Mouse (Mus musculus) hindbrain, embryonic 12.5 days (tissue): ENCODE data around the gene Eif2ak4. TPM values are rescaled to one million over a fixed set of nuclear protein-coding genes. Genes with fewer than 3 reads are reported as not detected.

ENCODE experiments used
- ATAC-seq: fragments of 200-750 bp; cut with Nextera tagmentation; 2 replicates; pipeline ENCODE4 v1.8.0; 2017; ENCODE audit warnings: moderate TSS enrichment; ENCODE audit not compliant: low FRiP score
- H3K27ac ChIP-seq: fragments of 300-500 bp; sonication (generic); 2 replicates; pipeline ENCODE4 v1.5.1; 2016; ENCODE audit warnings: mild to moderate bottlenecking
- H3K27me3 ChIP-seq: fragments of 300-500 bp; sonication (generic); 2 replicates; pipeline ENCODE4 v1.6.1; 2016; ENCODE audit warnings: mild to moderate bottlenecking
- H3K36me3 ChIP-seq: fragments of 300-500 bp; sonication (generic); 2 replicates; pipeline ENCODE4 v1.6.1; 2016; ENCODE audit warnings: mild to moderate bottlenecking
- H3K4me1 ChIP-seq: fragments of 300-500 bp; sonication (generic); 2 replicates; pipeline ENCODE4 v1.6.1; 2016
- H3K4me2 ChIP-seq: fragments of 300-500 bp; sonication (generic); replicated peaks from 2 replicates; pipeline ENCODE4 v1.6.1; 2016; ENCODE audit warnings: mild to moderate bottlenecking
- H3K4me3 ChIP-seq: fragments of 300-500 bp; sonication (generic); 2 replicates; pipeline ENCODE4 v1.5.1; 2016; ENCODE audit warnings: mild to moderate bottlenecking
- H3K9ac ChIP-seq: fragments of 300-500 bp; sonication (generic); 2 replicates; pipeline ENCODE4 v1.6.1; 2016; ENCODE audit warnings: mild to moderate bottlenecking, moderate library complexity
- H3K9me3 ChIP-seq: fragments of 300-500 bp; sonication (generic); replicated peaks from 2 replicates; pipeline ENCODE4 v1.6.1; 2016; ENCODE audit warnings: mild to moderate bottlenecking
- WGBS: fragments of 180-500 bp; shearing (Covaris S2); methylation state at CpG from one replicate; pipeline ENCODE4 v1.1.7; 2016; 5-methylcytosine and 5-hydroxymethylcytosine counted together
- polyA plus RNA-seq: library from polyadenylated mRNA; unstranded; fragments of >200 nt; fragmentation: Nextera tagmentation; extraction: Ambion mirVana; gene quantifications from 2 replicates; pipeline ENCODE4 v1.2.1, GENCODE M21; 2016

The Eif2ak4 gene
- polyA plus RNA-seq, 1 experiment from 2014 or later: 13.2 TPM

DNA sequence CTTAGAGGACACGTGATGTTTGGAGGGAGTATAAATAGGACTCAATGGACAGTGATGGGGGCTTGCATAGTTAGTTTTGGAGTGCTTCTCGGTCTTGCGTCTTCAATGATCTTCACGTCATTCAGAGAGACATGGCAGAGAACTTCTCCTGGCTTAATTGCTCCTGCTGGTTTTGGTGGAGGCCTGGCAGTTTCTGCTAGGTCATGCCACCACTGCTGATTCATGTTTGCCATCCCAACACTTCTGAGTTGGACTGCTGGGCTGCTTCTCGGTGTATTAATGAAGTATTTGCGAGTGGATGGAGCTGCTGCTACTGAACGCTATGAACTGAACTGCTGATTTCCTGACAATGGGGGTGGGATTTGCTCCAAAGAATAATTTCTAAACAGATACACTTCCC lies 92.5 kb downstream of the Eif2ak4 start:
- ATAC-seq: no peak
- no peak overlapping the region for H3K27ac ChIP-seq
- H3K27me3 ChIP-seq: no peaks in the 10 kb centered on the region
- WGBS: 90% methylated on average over 7 of the region's 7 CpGs
- no peak overlapping the region for H3K4me3 ChIP-seq
- H3K9me3 ChIP-seq: no peaks in the 10 kb centered on the region
- H3K36me3 ChIP-seq: peaks cover 12% of the 10 kb centered on the region
- H3K9ac ChIP-seq: no peak overlapping the region
- H3K4me2 ChIP-seq: no peak overlapping the region
- H3K4me1 ChIP-seq: peaks cover 13% of the 10 kb centered on the region

DNA sequence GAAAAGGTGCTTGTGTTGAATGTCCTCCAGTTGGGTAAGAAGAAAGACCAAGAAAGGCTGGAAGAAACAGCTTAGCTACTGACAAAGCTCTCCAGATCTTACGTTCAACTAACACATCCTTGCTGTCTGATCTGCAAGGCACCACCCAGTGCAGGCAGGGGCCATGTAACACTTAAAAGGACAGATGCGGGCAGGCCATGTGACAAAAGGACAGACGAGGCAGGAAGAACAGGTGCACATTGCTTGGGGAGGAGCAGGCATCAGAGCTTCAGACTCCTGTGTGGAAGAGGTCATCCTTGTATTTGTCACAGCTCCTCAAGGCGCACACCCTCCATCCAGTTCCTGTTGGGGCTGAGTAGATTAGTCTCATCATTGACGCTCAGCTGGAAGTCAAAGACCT lies 94.6 kb downstream of the Eif2ak4 start:
- Histone ChIP-seq H3K4me3 (no peak overlapping the region), H3K36me3 (no peaks in the 10 kb centered on the region), H3K27ac (no peak overlapping the region), H3K9ac (no peak overlapping the region), H3K4me2 (no peak overlapping the region), H3K27me3 (no peaks in the 10 kb centered on the region), H3K9me3 (no peaks in the 10 kb centered on the region), H3K4me1 (peaks cover 7% of the 10 kb centered on the region)
- 78% methylated on average over 5 of the region's 5 CpGs for WGBS
- no peak for ATAC-seq

DNA sequence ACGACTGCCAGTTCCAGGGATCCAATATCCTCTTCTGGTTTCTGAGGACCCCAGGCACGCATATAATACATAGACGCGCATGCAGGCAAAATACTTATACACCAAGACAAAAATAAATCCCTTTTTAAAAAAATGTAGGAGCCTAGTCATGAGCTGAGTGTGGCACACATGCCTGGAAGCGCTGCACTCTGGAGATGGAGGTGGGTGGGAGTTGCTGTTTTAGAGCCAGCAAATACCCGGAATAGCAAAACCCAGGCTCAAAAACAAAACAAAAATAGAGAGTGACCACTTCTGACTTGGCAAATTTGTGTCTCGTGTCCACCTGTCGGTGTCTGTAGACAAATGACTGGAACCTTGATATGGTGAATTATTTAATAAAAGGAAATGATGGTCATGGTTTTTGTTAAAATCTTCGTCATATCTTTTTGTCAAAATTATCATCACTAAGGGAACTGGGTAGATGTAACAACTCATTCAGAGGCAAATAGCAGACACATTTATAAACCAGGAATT lies 96.0 kb downstream of the Eif2ak4 start:
- H3K9ac ChIP-seq: no peak overlapping the region
- 86% methylated on average over 9 of the region's 9 CpGs for WGBS
- no peak for ATAC-seq

DNA sequence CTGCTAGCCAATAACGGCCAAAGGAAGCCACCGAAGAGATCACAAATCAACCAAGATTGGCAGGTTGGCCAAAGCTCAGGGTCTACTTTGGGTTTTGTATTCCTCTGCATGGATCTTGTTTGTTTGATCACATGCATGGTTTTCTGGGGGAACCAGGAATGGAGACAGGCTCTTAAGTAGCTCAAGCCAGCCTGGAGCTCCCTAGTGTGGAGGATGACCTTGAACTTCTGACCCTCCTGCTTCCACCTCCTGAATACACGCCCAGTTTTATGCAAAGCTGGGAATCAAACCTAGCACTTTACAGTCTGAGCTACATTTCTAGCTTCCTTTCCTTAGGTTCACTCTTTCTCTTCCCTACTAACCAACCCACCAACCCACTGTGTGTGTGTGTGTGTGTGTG lies 97.0 kb downstream of the Eif2ak4 start:
- Histone ChIP-seq H3K4me2 (no peak overlapping the region), H3K4me3 (no peak overlapping the region), H3K9me3 (no peaks in the 10 kb centered on the region), H3K36me3 (no peaks in the 10 kb centered on the region), H3K27ac (no peak overlapping the region), H3K9ac (no peak overlapping the region), H3K27me3 (no peaks in the 10 kb centered on the region), H3K4me1 (peaks cover 6% of the 10 kb centered on the region)
- ATAC-seq: no peak
- 81% methylated on average over 3 of the region's 3 CpGs for WGBS

More for the DNA sequence above, 96.0 kb downstream of the Eif2ak4 start:
- H3K27ac ChIP-seq: no peak overlapping the region
- no peaks in the 10 kb centered on the region for H3K9me3 ChIP-seq
- no peak overlapping the region for H3K4me2 ChIP-seq
- no peaks in the 10 kb centered on the region for H3K36me3 ChIP-seq
- H3K4me3 ChIP-seq: no peak overlapping the region
- H3K27me3 ChIP-seq: no peaks in the 10 kb centered on the region
- H3K4me1 ChIP-seq: no peaks in the 10 kb centered on the region

DNA sequence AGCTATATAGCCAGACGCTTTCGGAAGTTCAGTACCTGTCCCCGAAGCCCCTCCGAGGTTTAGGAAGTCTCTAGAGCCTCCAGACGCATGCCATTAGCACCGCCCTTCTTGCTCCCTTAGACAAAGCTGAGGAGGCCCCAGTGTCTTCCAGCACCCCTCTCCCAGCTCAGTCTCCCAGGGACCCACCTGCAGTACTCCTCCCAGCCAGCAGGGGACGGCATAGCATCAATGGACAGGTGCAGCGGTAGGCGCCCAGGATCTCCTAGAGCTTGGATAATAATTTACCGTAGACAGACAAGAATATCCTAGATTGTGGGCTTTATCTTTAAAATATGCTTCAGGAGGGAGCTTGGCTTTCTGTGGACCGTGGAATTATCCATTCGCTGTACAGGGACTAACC lies 98.5 kb downstream of the Eif2ak4 start:
- Histone ChIP-seq H3K4me2 (no peak overlapping the region), H3K4me1 (peaks cover 13% of the 10 kb centered on the region), H3K4me3 (no peak overlapping the region), H3K27ac (no peak overlapping the region), H3K27me3 (no peaks in the 10 kb centered on the region), H3K36me3 (no peaks in the 10 kb centered on the region), H3K9me3 (no peaks in the 10 kb centered on the region), H3K9ac (no peak overlapping the region)
- ATAC-seq: peak; percentile 62
- 15% methylated on average over 12 of the region's 12 CpGs for WGBS

DNA sequence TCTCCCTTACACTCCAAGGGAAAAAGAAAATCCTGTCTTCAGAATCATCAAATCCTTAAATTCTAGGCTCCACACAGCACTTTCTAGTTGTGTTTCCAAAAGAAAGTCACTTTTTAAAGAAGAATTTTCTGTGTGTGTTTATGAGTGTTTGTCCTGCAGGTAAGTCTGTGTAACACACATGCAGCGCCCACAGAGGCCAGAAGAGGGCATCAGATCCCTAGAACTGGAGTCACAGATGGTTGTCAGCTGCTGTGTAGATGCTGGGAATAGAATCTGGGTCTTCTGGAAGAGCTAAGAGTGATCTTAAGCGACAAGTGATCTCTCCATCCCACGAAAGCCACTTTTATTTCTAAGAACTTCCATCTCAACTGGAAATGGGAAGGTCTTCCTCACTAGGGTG lies 99.4 kb downstream of the Eif2ak4 start:
- no peaks in the 10 kb centered on the region for H3K36me3 ChIP-seq
- H3K4me1 ChIP-seq: peaks cover 13% of the 10 kb centered on the region
- H3K4me2 ChIP-seq: no peak overlapping the region
- no peak overlapping the region for H3K9ac ChIP-seq
- ATAC-seq: no peak
- H3K27me3 ChIP-seq: no peaks in the 10 kb centered on the region
- no peak overlapping the region for H3K4me3 ChIP-seq
- WGBS: 68% methylated on average over 3 of the region's 3 CpGs
- no peaks in the 10 kb centered on the region for H3K9me3 ChIP-seq
- H3K27ac ChIP-seq: no peak overlapping the region

DNA sequence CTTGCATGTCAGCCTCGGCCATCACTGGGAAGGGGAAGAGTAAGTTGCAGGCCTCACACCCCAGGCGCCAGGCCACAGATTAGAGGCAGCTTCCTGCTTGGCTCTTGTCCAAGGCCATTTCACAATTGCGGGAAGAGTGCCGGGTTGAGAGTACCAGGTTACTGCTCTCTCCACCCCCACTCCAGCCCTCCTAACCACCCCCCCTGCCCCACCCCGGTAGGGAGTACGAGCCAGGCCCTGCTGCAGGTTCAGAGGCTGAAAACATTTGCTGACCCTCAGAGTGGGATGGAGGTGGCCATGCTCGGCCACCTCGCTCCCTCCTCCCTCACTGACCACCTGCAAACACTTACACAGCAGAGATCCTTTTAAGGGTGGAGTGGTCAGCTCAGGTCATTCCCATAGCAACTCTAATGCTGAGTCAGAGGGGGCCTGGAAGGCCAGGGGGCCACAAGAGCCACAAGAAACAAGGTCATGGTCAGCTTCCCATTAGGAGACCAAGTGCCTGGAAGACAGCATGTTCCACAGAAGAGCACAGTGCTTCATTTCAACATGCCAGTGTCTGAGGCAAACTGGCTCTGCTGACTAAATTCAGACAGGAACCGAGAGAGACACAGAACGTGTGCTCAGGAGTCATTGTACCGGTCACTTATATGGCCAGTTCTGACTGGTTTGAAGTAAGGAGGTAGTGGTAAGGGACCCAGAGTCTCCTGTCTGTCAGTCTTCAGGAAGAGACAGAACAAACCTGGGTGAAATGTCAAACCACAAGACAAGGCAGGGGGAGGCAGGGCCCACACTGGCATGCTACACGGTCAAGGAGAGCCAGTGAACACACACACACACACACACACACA lies 102.0 kb downstream of the Eif2ak4 start:
- 36% methylated on average over 12 of the region's 12 CpGs for WGBS
- Histone ChIP-seq H3K4me1 (peaks cover 13% of the 10 kb centered on the region), H3K36me3 (no peaks in the 10 kb centered on the region), H3K4me3 (no peak overlapping the region), H3K4me2 (no peak overlapping the region), H3K27me3 (no peaks in the 10 kb centered on the region), H3K9ac (no peak overlapping the region), H3K27ac (no peak overlapping the region), H3K9me3 (no peaks in the 10 kb centered on the region)
- ATAC-seq: no peak

DNA sequence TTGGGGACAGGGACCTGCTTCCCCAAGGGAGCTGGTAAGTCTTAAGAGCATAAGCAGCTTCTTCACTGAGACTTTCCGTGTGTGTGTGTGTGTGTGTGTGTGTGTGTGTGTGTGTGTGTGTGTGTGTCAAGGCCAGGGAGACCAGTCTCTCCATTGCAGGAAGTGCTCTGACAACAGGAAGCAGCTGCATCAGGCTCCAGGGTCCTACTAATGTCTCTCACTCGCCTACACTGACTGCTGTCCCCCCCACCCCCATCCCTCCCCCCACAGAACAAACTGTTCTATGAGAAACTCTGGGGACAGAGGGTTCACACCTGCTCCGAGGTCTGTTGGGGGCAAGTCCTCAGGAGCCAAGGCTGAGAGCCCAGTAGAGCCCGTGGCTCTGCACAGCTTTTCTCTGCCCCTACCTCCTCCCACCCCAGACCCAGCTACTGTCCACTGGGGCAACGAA lies 102.9 kb downstream of the Eif2ak4 start:
- WGBS: 52% methylated on average over 5 of the region's 5 CpGs
- no peak overlapping the region for H3K4me3 ChIP-seq
- no peak overlapping the region for H3K4me2 ChIP-seq
- H3K27ac ChIP-seq: no peak overlapping the region
- H3K27me3 ChIP-seq: no peaks in the 10 kb centered on the region
- H3K4me1 ChIP-seq: peaks cover 13% of the 10 kb centered on the region
- H3K36me3 ChIP-seq: no peaks in the 10 kb centered on the region
- no peak for ATAC-seq
- no peak overlapping the region for H3K9ac ChIP-seq
- H3K9me3 ChIP-seq: no peaks in the 10 kb centered on the region

DNA sequence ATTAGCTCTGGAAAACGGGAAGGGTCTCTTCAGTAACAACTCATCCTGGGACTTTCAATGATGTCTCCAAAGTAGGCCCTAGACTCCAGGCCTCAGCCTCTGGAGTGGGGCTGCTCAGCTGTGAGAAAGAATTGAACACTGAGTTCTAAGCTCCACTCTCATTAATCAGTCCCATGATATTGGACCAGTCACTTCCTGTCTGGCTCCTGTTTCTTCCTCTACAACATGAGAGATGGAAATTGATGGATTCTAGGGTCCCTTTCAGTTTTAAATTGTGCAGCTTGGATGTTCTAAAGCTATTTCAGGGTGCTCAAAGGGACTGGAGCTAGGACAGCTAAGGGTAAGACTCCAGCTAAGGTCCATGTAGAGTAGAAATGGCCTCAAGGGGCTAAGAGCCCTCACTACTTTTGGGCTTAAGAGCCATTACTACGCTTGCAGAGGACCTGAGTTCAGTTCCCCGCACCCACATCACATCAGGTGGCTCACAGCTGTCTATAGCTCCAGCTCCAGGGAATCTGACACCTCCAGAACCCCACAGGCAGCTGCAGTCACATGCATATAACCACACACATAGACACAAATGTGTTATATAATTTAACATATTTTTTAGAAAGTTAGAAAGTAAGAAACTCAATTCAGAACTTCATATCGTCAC lies 103.5 kb downstream of the Eif2ak4 start:
- Histone ChIP-seq H3K27ac (no peak overlapping the region), H3K27me3 (no peaks in the 10 kb centered on the region), H3K9me3 (no peaks in the 10 kb centered on the region), H3K9ac (no peak overlapping the region), H3K4me1 (peaks cover 13% of the 10 kb centered on the region), H3K4me3 (no peak overlapping the region), H3K4me2 (no peak overlapping the region), H3K36me3 (no peaks in the 10 kb centered on the region)
- 83% methylated on average over 4 of the region's 4 CpGs for WGBS
- ATAC-seq: no peak

DNA sequence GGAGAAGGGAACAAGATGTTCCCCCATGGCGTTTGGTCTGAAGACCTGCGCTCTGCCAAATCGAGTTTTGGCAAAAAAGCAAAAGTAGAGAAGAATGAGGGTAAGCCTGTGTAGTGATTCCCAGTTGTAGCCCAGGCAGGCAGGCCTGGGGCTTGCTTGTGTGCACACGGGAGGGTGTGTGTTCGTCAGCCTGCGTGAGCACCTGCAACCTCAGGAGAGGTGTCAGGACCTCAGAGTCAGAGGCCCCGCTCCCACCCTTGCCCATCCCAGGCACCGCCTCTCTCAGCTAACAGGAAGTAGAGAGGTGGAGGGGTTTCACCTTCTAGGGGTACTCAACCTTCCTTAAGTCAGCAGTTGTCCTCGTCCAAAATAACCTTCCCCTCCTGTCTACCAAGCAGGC lies 106.6 kb downstream of the Eif2ak4 start:
- ATAC-seq: no peak
- 74% methylated on average over 9 of the region's 9 CpGs for WGBS

DNA sequence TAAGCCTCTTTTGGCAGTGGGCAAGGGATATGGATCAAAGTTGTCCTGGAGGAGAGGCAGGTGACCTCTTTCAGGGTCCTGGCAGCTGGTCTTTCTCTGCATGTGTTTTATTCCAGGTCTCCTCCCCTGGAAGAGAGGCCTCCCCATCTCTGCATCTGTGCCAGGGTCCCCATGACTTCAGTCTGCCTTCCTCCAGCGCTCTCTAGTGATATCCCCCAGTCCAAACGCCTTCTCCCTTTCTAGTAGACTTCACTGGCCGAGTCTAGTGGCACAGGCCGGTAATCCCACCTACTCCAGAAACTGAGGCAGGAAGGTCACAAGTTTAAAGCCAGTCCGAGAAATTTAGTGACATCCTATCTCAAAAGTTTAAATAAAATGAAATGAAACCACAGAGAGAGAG lies 109.5 kb downstream of the Eif2ak4 start:
- Histone ChIP-seq H3K9me3 (no peaks in the 10 kb centered on the region), H3K27me3 (no peaks in the 10 kb centered on the region), H3K4me1 (peaks cover 15% of the 10 kb centered on the region), H3K9ac (no peak overlapping the region), H3K36me3 (no peaks in the 10 kb centered on the region), H3K27ac (no peak overlapping the region), H3K4me3 (no peak overlapping the region), H3K4me2 (no peak overlapping the region)
- 78% methylated on average over 5 of the region's 5 CpGs for WGBS
- ATAC-seq: no peak

More for the DNA sequence above, 106.6 kb downstream of the Eif2ak4 start:
- no peak overlapping the region for H3K4me3 ChIP-seq
- no peaks in the 10 kb centered on the region for H3K27me3 ChIP-seq
- no peak overlapping the region for H3K27ac ChIP-seq
- no peaks in the 10 kb centered on the region for H3K9me3 ChIP-seq
- no peaks in the 10 kb centered on the region for H3K36me3 ChIP-seq
- H3K4me1 ChIP-seq: peaks cover 23% of the 10 kb centered on the region
- H3K9ac ChIP-seq: no peak overlapping the region
- H3K4me2 ChIP-seq: no peak overlapping the region

DNA sequence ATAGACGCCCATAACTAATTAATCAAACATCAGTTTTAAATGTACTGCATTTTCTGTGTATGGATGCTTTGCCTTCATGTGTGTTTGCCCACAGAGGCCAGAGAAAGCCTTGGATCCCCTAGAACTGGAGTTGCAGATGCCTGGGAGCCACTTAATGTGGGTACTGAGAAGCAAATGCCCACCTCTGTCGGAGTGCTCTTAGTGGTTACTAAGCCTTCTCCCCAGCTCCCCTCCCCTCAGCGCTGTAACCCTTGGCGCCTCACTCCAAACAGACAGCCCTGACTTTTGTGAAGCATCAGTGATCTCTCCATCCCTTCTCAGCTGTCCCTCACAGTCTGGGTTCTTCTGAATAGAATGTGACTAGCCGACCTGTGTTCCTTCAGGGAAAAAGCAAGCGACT lies 110.1 kb downstream of the Eif2ak4 start:
- Histone ChIP-seq H3K4me3 (no peak overlapping the region), H3K9me3 (no peaks in the 10 kb centered on the region), H3K4me2 (no peak overlapping the region), H3K36me3 (no peaks in the 10 kb centered on the region), H3K27me3 (no peaks in the 10 kb centered on the region), H3K27ac (peak overlapping the region; percentile 5; the same call in 1 of the 2 replicates), H3K9ac (no peak overlapping the region), H3K4me1 (peaks cover 15% of the 10 kb centered on the region)
- WGBS: 85% methylated on average over 6 of the region's 6 CpGs
- ATAC-seq: no peak
